Mouse (Mus musculus) megakaryocyte, embryonic 14.5 days (primary cell): ENCODE measurements around the gene Tmem143.

Experiments
- FLI1 ChIP-seq: IDR thresholded peaks from 2 replicates; pipeline ENCODE4 v1.6.1; 2012; ENCODE audit warnings: low read length, inconsistent platforms, mixed read lengths
- GATA1 ChIP-seq: IDR thresholded peaks from 3 replicates; pipeline ENCODE4 v1.6.1; 2012; ENCODE audit warnings: mixed read lengths, low read length, inconsistent platforms, borderline replicate concordance

GRCm38 (mm10) chr7:45908384-45908783 lies 11.6 kb downstream of the Tmem143 start:
- no peak for TF ChIP-seq GATA1
- no peak for TF ChIP-seq FLI1
